ENCODE assay signal across 7 mouse cellular contexts in the genomic region with DNA sequence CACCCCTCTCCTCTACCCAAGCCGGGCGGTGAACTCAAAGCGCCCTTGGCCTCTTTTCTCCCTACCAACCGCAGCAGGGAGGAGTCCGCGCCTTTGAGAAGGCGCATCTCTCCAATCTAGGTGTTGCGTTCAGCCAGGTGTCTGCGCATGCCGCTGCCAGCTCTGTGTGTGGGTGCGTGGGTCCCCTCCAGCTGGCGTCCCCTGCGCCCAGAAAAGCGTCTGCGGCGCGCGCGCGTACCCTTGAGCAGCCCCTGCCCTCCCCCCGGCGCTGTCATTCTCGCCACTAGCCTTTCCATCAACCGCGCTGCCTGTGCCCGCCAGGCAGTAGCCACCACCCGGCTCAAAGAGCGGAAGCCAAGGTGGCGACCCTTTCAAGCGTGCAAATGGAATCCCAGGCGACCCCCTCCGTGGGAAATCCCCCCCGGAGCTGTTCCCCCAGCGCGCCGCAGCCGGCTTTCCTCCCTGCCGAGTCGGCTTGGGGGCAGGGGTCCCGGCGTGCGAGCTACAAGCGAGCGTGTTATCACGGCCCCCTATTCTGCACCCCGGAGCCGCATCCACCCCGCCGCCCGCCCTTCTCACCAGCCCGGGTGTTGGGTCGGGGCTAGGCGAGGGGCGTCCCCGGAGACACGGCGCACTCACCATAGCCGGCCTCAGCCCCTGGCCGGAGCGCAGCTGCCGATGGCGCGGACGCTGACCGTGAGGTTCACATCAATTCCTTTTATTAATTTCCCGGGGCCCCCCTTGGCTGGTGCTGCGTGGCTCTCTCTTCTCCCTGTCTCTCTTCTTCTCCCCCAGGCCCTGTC. TPM values are rescaled to one million over a fixed set of nuclear protein-coding genes. Genes with fewer than 3 reads are reported as not detected.
DNase-seq lines count a peak whose midpoint lies in the region; ATAC-seq and TF ChIP-seq lines count a peak whose summit lies in the region.

No protein-coding gene starts in this region.

- H3K4me3 ChIP-seq in spleen, adult 2 months (ENCODE audit: extremely low read depth, insufficient read depth, insufficient read length) = peak overlapping the region; percentile 58
- H3K4me3 ChIP-seq in heart, embryonic 16.5 days (ENCODE audit: low read length) = peak overlapping the region; percentile 82
- H3K4me3 ChIP-seq in left cerebral cortex, adult 2 months = peak overlapping the region; percentile 83
- peak overlapping the region; percentile 68 for H3K4me3 ChIP-seq in midbrain, embryonic 14.5 days (replicated peaks; ENCODE audit: low read depth, low read length)

- 1% methylated on average over 67 of the region's 67 CpGs for WGBS in spleen, adult 2 months
- under 1% methylated on average over 67 of the region's 67 CpGs for WGBS in heart, embryonic 16.5 days
- WGBS in midbrain, embryonic 14.5 days = 0% methylated on average over 67 of the region's 67 CpGs

- H3K27me3 ChIP-seq in spleen, adult 2 months (ENCODE audit: control insufficient read depth, insufficient read depth, low read length) = peaks cover 27% of the 10 kb centered on the region
- peaks cover 39% of the 10 kb centered on the region for H3K27me3 ChIP-seq in heart, embryonic 16.5 days (ENCODE audit: control insufficient read depth, insufficient read depth, low read length)
- H3K27me3 ChIP-seq in midbrain, embryonic 14.5 days (ENCODE audit: control insufficient read depth, insufficient read depth, low read length) = peaks cover 60% of the 10 kb centered on the region

- no peak for TF ChIP-seq POLR2A in spleen, adult 2 months (IDR thresholded peaks at IDR 0.05; ENCODE audit: low read depth, low read length)

- TF ChIP-seq CTCF in spleen, adult 2 months (IDR thresholded peaks at IDR 0.05; ENCODE audit: extremely low read depth, insufficient read depth, insufficient read length, insufficient replicate concordance) = no peak
- TF ChIP-seq CTCF in left cerebral cortex, adult 2 months (IDR thresholded peaks at IDR 0.05) = no peak

- no peaks in the 10 kb centered on the region for H3K9me3 ChIP-seq in heart, embryonic 16.5 days (replicated peaks; ENCODE audit: control insufficient read depth, low read length)
- no peaks in the 10 kb centered on the region for H3K9me3 ChIP-seq in midbrain, embryonic 14.5 days (ENCODE audit: control insufficient read depth, low read length)

- DNase-seq in spleen, adult 2 months (ENCODE audit: low read depth in 1 of 2, low spot score in 2 of 2) = peak in 1 of 2 experiments; percentile 7
- DNase-seq in spleen, adult 12 weeks (ENCODE audit: low spot score) = no peak
- DNase-seq in cerebellum, postnatal 36 days = peak; percentile 46 to 47
- DNase-seq in left cerebral cortex, adult 2 months (ENCODE audit: extremely low spot score in 1 of 2, low spot score in 2 of 2) = peak; percentile 49 to 65
- DNase-seq in midbrain, embryonic 14.5 days = peak; percentile 78
- peak; percentile 57 for DNase-seq in testis, postnatal 10 days (ENCODE audit: low spot score)

- H3K36me3 ChIP-seq in spleen, adult 2 months (ENCODE audit: control insufficient read depth, insufficient read depth, low read length) = no peaks in the 10 kb centered on the region
- no peaks in the 10 kb centered on the region for H3K36me3 ChIP-seq in heart, embryonic 16.5 days (ENCODE audit: control insufficient read depth, insufficient read depth)
- no peaks in the 10 kb centered on the region for H3K36me3 ChIP-seq in midbrain, embryonic 14.5 days (ENCODE audit: control insufficient read depth, insufficient read depth, low read length)

- H3K4me1 ChIP-seq in spleen, adult 2 months (ENCODE audit: control insufficient read depth, insufficient read depth, insufficient read length) = peaks cover 14% of the 10 kb centered on the region
- H3K4me1 ChIP-seq in heart, embryonic 16.5 days (ENCODE audit: control insufficient read depth, insufficient read depth, low read length) = peaks cover 12% of the 10 kb centered on the region
- peaks cover 22% of the 10 kb centered on the region for H3K4me1 ChIP-seq in midbrain, embryonic 14.5 days (ENCODE audit: control insufficient read depth, insufficient read depth, low read length)

- intact Hi-C loops in left cerebral cortex, adult 2 months (cut with DNase I) = loop anchor here (5.0 kb wide), 1 partner anchor 125 kb away; no protein-coding TSS in a partner anchor

- H3K4me2 ChIP-seq in heart, embryonic 16.5 days (ENCODE audit: low read depth, low read length) = peak overlapping the region; percentile 100
- peak overlapping the region; percentile 94 for H3K4me2 ChIP-seq in midbrain, embryonic 14.5 days (ENCODE audit: low read length)

- H3K27ac ChIP-seq in spleen, adult 2 months (ENCODE audit: insufficient read depth, low read length) = no peak overlapping the region
- no peak overlapping the region for H3K27ac ChIP-seq in heart, embryonic 16.5 days (ENCODE audit: low read length)
- H3K27ac ChIP-seq in left cerebral cortex, adult 2 months = peak overlapping the region; percentile 80
- peak overlapping the region; percentile 88 for H3K27ac ChIP-seq in midbrain, embryonic 14.5 days (replicated peaks; ENCODE audit: low read depth, low read length)

- H3K9ac ChIP-seq in heart, embryonic 16.5 days (ENCODE audit: low read length) = peak overlapping the region; percentile 82
- H3K9ac ChIP-seq in midbrain, embryonic 14.5 days (replicated peaks; ENCODE audit: low read length) = peak overlapping the region; percentile 86

- no peak for ATAC-seq in heart, embryonic 16.5 days (replicated peaks; ENCODE audit: extremely low read depth, insufficient read depth, low FRiP score)
- ATAC-seq in midbrain, embryonic 14.5 days (ENCODE audit: low FRiP score, low TSS enrichment) = peak; percentile 49; the same call in 1 of the 2 replicates

RNA-seq across cellular contexts. Expression of a gene that starts 0.7 kb away (rescaled TPM):
- polyA plus RNA-seq in spleen, adult 2 months (2012; rRNA removed) = 8.2 and 12.6 TPM in 2 replicates
- 5.6 and 7.9 TPM in 2 replicates for polyA plus RNA-seq in heart, embryonic 16.5 days (2015; fragmentation: Nextera tagmentation; extraction: Ambion mirVana)
- total RNA-seq in left cerebral cortex, adult 2 months (2021) = 10 to 100 TPM; 53.5 to 58.2 TPM
- 17.4 and 17.8 TPM in 2 replicates for polyA plus RNA-seq in midbrain, embryonic 14.5 days (2014; fragmentation: Nextera tagmentation; extraction: Ambion mirVana)

Comparison
In these comparisons a context has a peak if more than half of its experiments do, and no peak if none do; other contexts are left out.
1. H3K27ac ChIP-seq: peak in left cerebral cortex, adult 2 months (single experiment) and midbrain, embryonic 14.5 days (single experiment); none in spleen, adult 2 months (single experiment) and heart, embryonic 16.5 days (single experiment).
2. Peak in every context shown above with its lines, with median percentiles within 50 percentile points of each other: H3K4me3 ChIP-seq.